Mouse (Mus musculus) G1E (cell line): Measurements from ENCODE around the gene Gm13212. TPM values are rescaled to one million over a fixed set of nuclear protein-coding genes. Genes with fewer than 3 reads are reported as not detected.
"Not testable (repeated sequence)": the region's sequence is repeated elsewhere in the genome, so short reads cannot be mapped to it uniquely, and the experiment has no call there.

Experiments used
- ATAC-seq: 2 replicates; pipeline ENCODE4 v1.8.0; 2016; ENCODE audit warnings: mild to moderate bottlenecking; ENCODE audit not compliant: insufficient number of reproducible peaks, poor library complexity, low FRiP score, severe bottlenecking; ENCODE audit errors: extremely low read depth
- DNase-seq: peaks from one replicate; pipeline ENCODE4 v3.0.0; 2012; ENCODE audit warnings: low spot score
- H3K27me3 ChIP-seq: 2 replicates; pipeline ENCODE4 v1.6.1; 2012; ENCODE audit warnings: mild to moderate bottlenecking, low read length, inconsistent platforms; ENCODE audit not compliant: insufficient read depth
- H3K36me3 ChIP-seq: replicated peaks from 2 replicates; pipeline ENCODE3; 2012; ENCODE audit warnings: mild to moderate bottlenecking, inconsistent platforms
- H3K4me1 ChIP-seq: 2 replicates; pipeline ENCODE4 v1.6.1; 2012; ENCODE audit warnings: low read depth, low read length, inconsistent platforms, mixed read lengths; ENCODE audit not compliant: insufficient read depth
- H3K4me3 ChIP-seq: 2 replicates; pipeline ENCODE4 v1.5.1; 2012; ENCODE audit warnings: low read depth, mild to moderate bottlenecking, inconsistent platforms, low read length, moderate library complexity, mixed read lengths
- H3K9me3 ChIP-seq: replicated peaks from 2 replicates; pipeline ENCODE4 v1.6.1; 2012; ENCODE audit warnings: inconsistent platforms
- polyA plus RNA-seq: library from polyadenylated mRNA; stranded (reverse); fragments of >175 nt; gene quantifications from 2 replicates; pipeline ENCODE4 v1.2.3, GENCODE M21; 2012
- total RNA-seq, 2 experiments: library from RNA; stranded (forward) in 1 of 2; stranded (reverse) in 1 of 2; fragments of 200-1000 nt in 1 of 2; fragments of >200 nt in 1 of 2; fragmentation: Nextera tagmentation in 1 of 2; gene quantifications; 2 replicates each; pipeline ENCODE4 v1.2.3; 2014 to 2017

Gene Gm13212
- total and polyA plus RNA-seq, 3 experiments: 0.04 to 1.7 (median 1.4) TPM

DNA sequence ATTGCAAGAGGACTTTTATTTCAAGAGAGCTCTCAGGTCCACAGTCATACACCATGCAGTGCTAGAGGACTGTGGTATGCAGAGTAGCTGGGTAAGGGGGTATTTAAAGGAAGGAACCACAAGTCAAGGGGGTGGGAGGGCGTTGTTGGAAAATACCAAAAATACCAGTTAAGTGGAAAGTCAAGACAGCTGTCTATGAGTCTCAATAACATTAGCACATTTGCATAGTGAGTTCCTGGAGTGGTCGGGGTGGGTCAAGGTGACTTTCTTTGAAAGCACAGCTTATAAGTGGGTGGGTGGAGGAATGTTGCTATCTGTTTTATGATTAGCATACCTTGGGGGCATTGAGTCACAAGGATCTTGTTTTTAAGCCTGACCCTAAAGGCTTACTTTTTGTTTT, 1.1 kb downstream of the Gm13212 start:
- H3K4me1 ChIP-seq, H3K36me3 ChIP-seq, H3K9me3 ChIP-seq, H3K4me3 ChIP-seq, H3K27me3 ChIP-seq, ATAC-seq, DNase-seq: not testable (repeated sequence)

DNA sequence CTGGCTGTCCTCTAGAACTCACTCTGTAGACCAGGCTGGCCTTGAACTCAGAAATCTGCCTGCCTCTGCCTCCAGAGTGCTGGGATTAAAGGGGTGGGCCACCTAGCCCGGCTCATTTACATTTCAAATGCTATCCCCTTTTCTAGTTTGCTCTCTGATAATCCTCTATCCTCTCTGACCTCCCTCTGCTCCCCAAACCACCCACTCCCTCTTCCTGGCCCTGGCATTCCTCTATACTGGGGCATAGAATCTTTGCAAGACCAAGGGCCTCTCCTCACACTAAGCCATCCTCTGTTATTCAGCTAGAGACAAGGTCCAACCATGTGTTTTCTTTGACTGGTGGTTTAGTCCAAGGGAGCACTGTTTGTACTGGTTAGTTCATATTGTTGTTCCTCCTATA, 9.2 kb downstream of the Gm13212 start:
- ATAC-seq: not testable (repeated sequence)

DNA sequence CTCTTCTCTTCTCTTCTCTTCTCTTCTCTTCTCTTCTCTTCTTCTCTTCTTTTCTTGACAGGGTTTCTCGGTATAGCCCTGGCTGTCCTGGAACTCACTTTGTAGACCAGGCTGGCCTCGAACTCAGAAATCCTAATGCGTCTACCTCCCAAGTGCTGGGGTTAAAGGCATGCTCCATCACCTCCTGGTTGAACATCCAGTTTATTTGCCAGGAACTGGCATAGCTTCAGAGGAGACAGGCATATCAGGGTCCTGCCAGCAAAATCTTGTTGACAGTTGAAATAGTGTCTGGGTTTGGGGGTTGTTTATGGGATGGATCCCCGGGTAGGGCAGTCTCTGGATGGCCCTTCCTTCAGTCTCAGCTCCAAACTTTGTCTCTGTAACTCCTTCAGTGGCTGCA, 9.8 kb downstream of the Gm13212 start:
- not testable (repeated sequence) for H3K9me3 ChIP-seq, H3K4me1 ChIP-seq, ATAC-seq, DNase-seq, H3K27me3 ChIP-seq, H3K36me3 ChIP-seq, H3K4me3 ChIP-seq

More for the DNA sequence above, 9.2 kb downstream of the Gm13212 start:
- H3K4me1 ChIP-seq, H3K4me3 ChIP-seq, DNase-seq, H3K36me3 ChIP-seq, H3K9me3 ChIP-seq, H3K27me3 ChIP-seq: not testable (repeated sequence)

DNA sequence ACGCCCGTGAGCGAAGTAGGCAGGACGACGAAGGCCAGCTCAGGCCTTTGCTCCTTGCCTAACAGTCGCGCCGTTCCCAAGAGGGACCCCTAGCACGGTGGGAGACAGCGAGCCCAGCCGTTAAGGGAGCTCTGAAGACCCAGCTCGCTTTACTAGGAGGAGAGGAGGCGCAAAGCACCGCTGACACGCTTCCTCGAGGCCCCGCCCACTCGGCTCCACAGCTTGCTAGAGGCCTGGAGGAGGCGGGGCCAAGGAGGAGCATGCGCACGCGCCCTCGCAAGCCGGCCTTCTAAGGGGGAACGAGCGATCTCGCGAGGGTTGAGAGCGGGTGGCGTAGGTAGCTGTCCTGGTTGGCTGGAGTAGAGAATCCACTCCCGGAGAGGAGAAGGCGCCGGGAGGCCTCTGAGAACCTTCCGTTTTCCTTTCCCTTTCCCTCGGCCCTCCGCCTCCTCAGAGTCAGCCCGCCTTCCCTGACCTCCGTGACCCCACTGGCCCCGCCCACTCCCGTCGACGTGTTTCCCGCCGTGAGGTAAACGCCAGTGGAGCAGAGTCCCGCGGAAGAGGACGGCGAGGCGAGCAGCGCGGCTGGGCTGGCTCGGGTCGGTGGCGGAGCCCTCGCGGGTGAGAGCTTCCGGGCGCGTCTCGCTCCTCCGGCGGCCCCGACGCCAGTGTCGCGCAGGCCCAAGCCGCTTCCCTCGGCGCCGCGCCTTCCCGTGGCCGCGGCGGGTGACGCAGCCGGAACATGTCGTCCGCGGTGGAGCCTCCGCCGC, 55.6 kb downstream of the Gm13212 start:
- H3K9me3 ChIP-seq: peaks cover 15% of the 10 kb centered on the region
- H3K36me3 ChIP-seq, H3K27me3 ChIP-seq, ATAC-seq, H3K4me3 ChIP-seq, H3K4me1 ChIP-seq, DNase-seq: not testable (repeated sequence)

DNA sequence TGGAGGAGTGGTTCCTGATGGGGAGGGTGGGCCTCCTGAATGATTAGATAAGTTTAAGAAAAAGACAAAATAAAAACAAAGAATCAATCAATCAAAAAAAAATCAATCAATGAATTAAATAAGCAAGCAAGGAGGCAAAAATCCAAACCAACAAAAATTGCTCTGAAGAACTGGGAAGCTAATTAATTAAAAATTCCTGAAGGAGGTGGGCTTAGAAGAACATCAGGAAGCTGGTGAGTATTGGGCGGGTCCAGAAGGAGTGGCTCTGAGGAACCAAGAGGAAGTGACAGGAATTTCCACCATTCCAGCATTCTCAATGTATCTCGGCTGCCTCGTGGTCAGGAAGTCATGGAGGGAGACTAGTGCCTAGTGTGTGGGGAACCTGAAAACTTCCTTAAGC, 85.4 kb downstream of the Gm13212 start, which contains the start of gene Zfp980:
Gene Zfp980 (plus strand): TSS at position 301 of the 400 bp plus-strand sequence.
- not testable (repeated sequence) for H3K27me3 ChIP-seq, H3K36me3 ChIP-seq, H3K4me3 ChIP-seq, DNase-seq, H3K9me3 ChIP-seq, H3K4me1 ChIP-seq, ATAC-seq

DNA sequence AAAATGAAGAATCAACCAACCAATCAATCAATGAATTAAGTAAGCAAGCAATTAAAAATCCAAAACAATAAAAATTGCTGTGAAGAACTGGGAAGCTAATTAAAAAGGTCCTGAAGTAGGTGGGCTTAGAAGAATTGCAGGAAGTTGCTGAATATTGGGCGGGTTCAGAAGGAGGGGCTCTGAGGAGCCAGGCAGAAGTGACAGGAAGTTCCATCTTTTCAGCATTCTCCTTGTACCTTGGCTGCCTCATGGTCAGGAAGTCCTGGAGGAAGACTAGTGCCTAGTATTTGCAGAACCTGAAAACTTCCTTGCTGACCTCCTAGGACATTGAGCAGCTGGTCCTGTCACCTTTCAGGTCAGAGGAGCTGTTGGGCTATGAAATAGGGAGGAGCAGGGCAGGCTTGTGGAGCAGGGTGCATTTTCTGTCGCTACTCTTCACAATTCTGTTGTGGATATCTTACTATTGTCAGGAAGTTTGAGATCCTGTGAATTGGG, 89.4 kb downstream of the Gm13212 start:
- not testable (repeated sequence) for ATAC-seq, H3K9me3 ChIP-seq, DNase-seq, H3K27me3 ChIP-seq, H3K4me3 ChIP-seq, H3K4me1 ChIP-seq, H3K36me3 ChIP-seq

Other genes starting within 250 kb of the Gm13212 start
- gene Zfp990, start 74.4 kb upstream of the Gm13212 start, total RNA-seq (2014; fragmentation: Nextera tagmentation): 116 and 136 TPM in 2 replicates
- gene Zfp990, start 74.4 kb upstream of the Gm13212 start, total RNA-seq (2017): 22.8 and 36.1 TPM in 2 replicates
- 1.8 and 2.0 TPM in 2 replicates for gene Zfp990, start 74.4 kb upstream of the Gm13212 start, polyA plus RNA-seq
- gene Zfp980, start 85.5 kb downstream of the Gm13212 start, total RNA-seq (2014; fragmentation: Nextera tagmentation): not detected in 2 replicates
- 0.29 and 0.44 TPM in 2 replicates for gene Zfp980, start 85.5 kb downstream of the Gm13212 start, total RNA-seq (2017)
- not detected in 2 replicates for gene Zfp980, start 85.5 kb downstream of the Gm13212 start, polyA plus RNA-seq